Mouse (Mus musculus) heart, embryonic 11.5 days (tissue): ENCODE data around the gene Rnf19b. TPM values are rescaled to one million over a fixed set of nuclear protein-coding genes. Genes with fewer than 3 reads are reported as not detected.

ENCODE experiments used
- ATAC-seq: fragments of 200-750 bp; cut with Nextera tagmentation; replicated peaks from 2 replicates; pipeline ENCODE4 v1.8.0; 2017; ENCODE audit warnings: moderate library complexity; ENCODE audit not compliant: insufficient number of reproducible peaks, low FRiP score, low TSS enrichment
- H3K27ac ChIP-seq: fragments of 300-500 bp; sonication (generic); 2 replicates; pipeline ENCODE4 v1.5.1; 2014; ENCODE audit warnings: mild to moderate bottlenecking, low read depth, low read length
- H3K27me3 ChIP-seq: fragments of 300-500 bp; sonication (generic); 2 replicates; pipeline ENCODE4 v1.6.1; 2014; ENCODE audit warnings: mild to moderate bottlenecking, low read length, mixed read lengths; ENCODE audit not compliant: control insufficient read depth, insufficient read depth
- H3K36me3 ChIP-seq: fragments of 300-500 bp; sonication (generic); 2 replicates; pipeline ENCODE4 v1.6.1; 2014; ENCODE audit warnings: mild to moderate bottlenecking, low read length, moderate library complexity, mixed read lengths; ENCODE audit not compliant: control insufficient read depth, insufficient read depth
- H3K4me1 ChIP-seq: fragments of 300-500 bp; sonication (generic); 2 replicates; pipeline ENCODE4 v1.6.1; 2014; ENCODE audit warnings: low read length; ENCODE audit not compliant: control insufficient read depth, insufficient read depth
- H3K4me2 ChIP-seq: fragments of 300-500 bp; sonication (generic); 2 replicates; pipeline ENCODE4 v1.6.1; 2014; ENCODE audit warnings: mild to moderate bottlenecking, moderate library complexity
- H3K4me3 ChIP-seq: fragments of 300-500 bp; sonication (generic); 2 replicates; pipeline ENCODE4 v1.5.1; 2014; ENCODE audit warnings: low read depth, low read length
- H3K9ac ChIP-seq: fragments of 300-500 bp; sonication (generic); 2 replicates; pipeline ENCODE4 v1.6.1; 2014; ENCODE audit warnings: mild to moderate bottlenecking, low read depth, low read length, moderate library complexity
- H3K9me3 ChIP-seq: fragments of 300-500 bp; sonication (generic); replicated peaks from 2 replicates; pipeline ENCODE4 v1.6.1; 2016; ENCODE audit warnings: low read length; ENCODE audit not compliant: control insufficient read depth
- WGBS: fragments of 180-500 bp; shearing (Covaris S2); extraction: QIAGEN DNeasy Blood & Tissue Kit; methylation state at CpG from one replicate; pipeline ENCODE4 v1.1.7; 2014; ENCODE audit not compliant: insufficient replicate concordance; 5-methylcytosine and 5-hydroxymethylcytosine counted together
- polyA plus RNA-seq: library from polyadenylated mRNA; unstranded; fragments of >200 nt; fragmentation: Nextera tagmentation; extraction: Ambion mirVana; gene quantifications from 2 replicates; pipeline ENCODE4 v1.2.1, GENCODE M21; 2014

Rnf19b gene
- polyA plus RNA-seq = 5.8 and 7.1 TPM in 2 replicates

GRCm38 (mm10) chr4:129058207-129059092 lies at the start of gene Rnf19b:
TSS of gene Rnf19b (plus strand) at chr4:129058271.
- peak; percentile 67 for ATAC-seq
- H3K4me2 ChIP-seq = peak within 1 kb of the TSS; percentile 96
- no peaks in the 10 kb centered on the region for H3K27me3 ChIP-seq
- H3K4me1 ChIP-seq = peaks cover 8% of the 10 kb centered on the region
- no peaks in the 10 kb centered on the region for H3K36me3 ChIP-seq
- H3K9ac ChIP-seq = peak within 1 kb of the TSS; percentile 83
- peak within 1 kb of the TSS; percentile 88 for H3K27ac ChIP-seq
- WGBS = under 1% methylated on average over 86 of the region's 107 CpGs
- H3K4me3 ChIP-seq = peak within 1 kb of the TSS; percentile 85
- H3K9me3 ChIP-seq = no peaks in the 10 kb centered on the region

DNA sequence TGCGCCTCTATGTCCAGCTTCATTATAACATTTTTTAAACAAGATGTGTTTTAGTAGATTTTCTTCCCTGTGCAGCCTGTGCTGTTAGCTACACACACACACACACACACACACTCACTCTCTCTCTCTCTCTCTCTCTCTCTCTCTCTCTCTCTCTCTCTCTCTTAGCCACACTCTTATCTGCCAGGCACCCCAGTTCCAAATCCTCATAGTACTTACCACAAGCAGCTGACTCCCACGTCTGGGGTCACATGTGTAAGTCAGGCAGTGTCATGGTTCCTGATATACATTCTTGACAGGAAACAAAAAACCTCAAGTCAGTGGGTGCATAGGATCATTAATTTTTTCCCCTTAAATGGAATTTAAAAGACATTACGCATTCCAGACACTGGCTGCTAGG lies 49.4 kb upstream of the Rnf19b start:
- ATAC-seq = no peak
- Histone ChIP-seq H3K36me3 (peaks cover 18% of the 10 kb centered on the region), H3K4me2 (no peak overlapping the region)

GRCm38 (mm10) chr4:129009521-129009920 lies 48.5 kb upstream of the Rnf19b start:
- Histone ChIP-seq H3K36me3 (peaks cover 17% of the 10 kb centered on the region), H3K4me2 (no peak overlapping the region), H3K9me3 (no peaks in the 10 kb centered on the region), H3K4me3 (no peak overlapping the region), H3K27me3 (no peaks in the 10 kb centered on the region; the same call in 1 of the 2 replicates), H3K4me1 (peaks cover 14% of the 10 kb centered on the region), H3K9ac (no peak overlapping the region), H3K27ac (peak overlapping the region; percentile 50; the same call in 1 of the 2 replicates)
- WGBS = 72% methylated on average over 5 of the region's 5 CpGs
- no peak for ATAC-seq

More for the DNA sequence above, 49.4 kb upstream of the Rnf19b start:
- Histone ChIP-seq H3K4me3 (no peak overlapping the region), H3K9me3 (no peaks in the 10 kb centered on the region), H3K27ac (no peak overlapping the region), H3K27me3 (no peaks in the 10 kb centered on the region; the same call in 1 of the 2 replicates), H3K9ac (no peak overlapping the region), H3K4me1 (peaks cover 14% of the 10 kb centered on the region)
- WGBS = 68% methylated on average over 3 of the region's 3 CpGs

DNA sequence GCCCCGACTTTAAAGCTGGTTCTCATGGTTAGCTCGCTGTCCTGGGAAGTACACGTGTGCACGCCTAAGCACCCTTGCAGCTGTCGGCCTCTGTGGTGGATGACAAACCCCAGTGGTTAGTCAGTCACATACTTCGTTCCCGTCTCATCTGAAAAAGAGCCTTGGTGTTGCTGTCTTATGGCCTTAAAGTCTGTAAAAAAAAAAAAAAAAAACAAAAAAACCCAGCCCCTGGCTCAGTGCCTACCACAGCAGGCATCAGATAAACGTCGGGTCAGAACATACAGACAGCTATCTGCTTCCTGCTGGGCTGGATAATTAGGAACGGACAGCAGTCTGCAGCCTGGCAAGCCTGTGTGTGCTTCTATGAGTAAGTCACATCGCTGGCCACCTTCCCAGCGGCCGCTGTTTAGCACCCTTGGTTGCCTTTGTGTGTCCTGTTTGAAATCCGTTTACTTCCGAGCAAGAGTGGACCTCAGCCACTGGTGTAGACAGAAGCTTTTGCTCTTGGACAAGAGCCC lies 46.4 kb upstream of the Rnf19b start:
- 34% methylated on average over 15 of the region's 15 CpGs for WGBS
- Histone ChIP-seq H3K36me3 (peaks cover 15% of the 10 kb centered on the region), H3K27ac (no peak overlapping the region), H3K4me2 (no peak overlapping the region), H3K9me3 (no peaks in the 10 kb centered on the region), H3K4me1 (peaks cover 21% of the 10 kb centered on the region), H3K4me3 (no peak overlapping the region), H3K9ac (no peak overlapping the region), H3K27me3 (no peaks in the 10 kb centered on the region; the same call in 1 of the 2 replicates)
- no peak for ATAC-seq

- H3K27me3 ChIP-seq = no peaks in the 10 kb centered on the region; the same call in 1 of the 2 replicates
- H3K9me3 ChIP-seq = no peaks in the 10 kb centered on the region
- no peak overlapping the region for H3K4me3 ChIP-seq
- no peak overlapping the region for H3K27ac ChIP-seq
- H3K9ac ChIP-seq = no peak overlapping the region
- H3K4me2 ChIP-seq = no peak overlapping the region
- ATAC-seq = no peak
- 37% methylated on average over 10 of the region's 10 CpGs for WGBS
- H3K4me1 ChIP-seq = peaks cover 25% of the 10 kb centered on the region
- H3K36me3 ChIP-seq = peaks cover 5% of the 10 kb centered on the region
Measured at GRCm38 (mm10) chr4:129013151-129013864, 44.8 kb upstream of the Rnf19b start.

DNA sequence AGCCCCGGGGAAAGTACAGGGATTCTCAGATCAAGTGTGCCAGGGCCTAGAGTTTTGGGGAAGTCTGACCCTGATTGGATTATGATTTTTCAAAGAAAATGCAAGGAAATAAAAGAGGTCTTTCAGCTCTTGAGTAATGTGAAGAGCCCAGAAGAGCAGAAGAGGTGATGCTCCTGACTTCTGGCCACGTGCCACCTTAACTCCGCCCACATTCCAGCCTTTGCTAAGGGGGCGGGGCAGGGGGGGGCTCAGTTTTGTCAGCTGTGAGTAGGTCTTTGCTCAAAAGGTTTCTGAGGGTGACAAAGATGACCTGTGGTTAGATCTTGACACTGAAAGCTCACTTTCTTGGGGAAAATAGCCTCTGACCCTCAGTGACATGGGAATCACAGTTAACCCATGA lies 41.7 kb upstream of the Rnf19b start:
- ATAC-seq = no peak
- H3K27me3 ChIP-seq = no peaks in the 10 kb centered on the region; the same call in 1 of the 2 replicates
- H3K9ac ChIP-seq = no peak overlapping the region
- H3K9me3 ChIP-seq = no peaks in the 10 kb centered on the region
- H3K4me3 ChIP-seq = no peak overlapping the region
- H3K36me3 ChIP-seq = no peaks in the 10 kb centered on the region
- 32% methylated on average over 4 of the region's 4 CpGs for WGBS
- peaks cover 25% of the 10 kb centered on the region for H3K4me1 ChIP-seq
- H3K27ac ChIP-seq = no peak overlapping the region
- H3K4me2 ChIP-seq = no peak overlapping the region

DNA sequence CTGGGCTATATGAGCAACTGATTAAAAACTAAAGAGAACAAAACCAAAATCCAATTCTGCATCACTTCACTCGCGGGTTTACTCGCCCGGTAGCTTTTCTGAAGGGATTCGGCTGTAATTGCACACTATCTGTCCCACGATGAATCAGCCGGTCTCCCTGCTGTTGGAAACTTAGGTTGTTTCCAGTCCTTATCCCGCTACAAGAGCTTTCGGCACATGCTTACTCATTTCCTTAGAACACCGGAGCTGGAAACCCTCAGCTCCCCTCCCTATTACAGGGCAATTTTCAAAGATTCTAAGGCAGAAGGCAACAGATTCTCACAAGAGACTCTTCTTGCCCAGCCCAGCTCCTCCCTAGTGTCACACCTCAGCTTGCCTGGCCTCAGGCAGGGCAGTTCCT lies 40.9 kb upstream of the Rnf19b start:
- WGBS = 62% methylated on average over 10 of the region's 10 CpGs
- H3K27ac ChIP-seq = no peak overlapping the region
- ATAC-seq = no peak
- no peaks in the 10 kb centered on the region; the same call in 1 of the 2 replicates for H3K27me3 ChIP-seq
- H3K9ac ChIP-seq = 0 out of 2 replicates have a peak overlapping the region, but pooled peaks have one; percentile 22
- no peaks in the 10 kb centered on the region for H3K9me3 ChIP-seq
- peaks cover 20% of the 10 kb centered on the region for H3K4me1 ChIP-seq
- H3K4me3 ChIP-seq = no peak overlapping the region
- H3K36me3 ChIP-seq = no peaks in the 10 kb centered on the region
- H3K4me2 ChIP-seq = no peak overlapping the region

GRCm38 (mm10) chr4:129018788-129019435 lies 39.2 kb upstream of the Rnf19b start:
- Histone ChIP-seq H3K4me2 (no peak overlapping the region), H3K27ac (no peak overlapping the region), H3K27me3 (no peaks in the 10 kb centered on the region), H3K4me3 (no peak overlapping the region), H3K9me3 (no peaks in the 10 kb centered on the region), H3K4me1 (peaks cover 14% of the 10 kb centered on the region), H3K9ac (no peak overlapping the region), H3K36me3 (no peaks in the 10 kb centered on the region)
- ATAC-seq = no peak
- 78% methylated on average over 9 of the region's 9 CpGs for WGBS
